Mouse (Mus musculus) midbrain, embryonic 15.5 days (tissue): ENCODE measurements around the gene Sik2. TPM values are rescaled to one million over a fixed set of nuclear protein-coding genes. Genes with fewer than 3 reads are reported as not detected.

Source experiments
- polyA plus RNA-seq: library from polyadenylated mRNA; unstranded; fragments of >200 nt; fragmentation: Nextera tagmentation; extraction: Ambion mirVana; gene quantifications from 2 replicates; pipeline ENCODE4 v1.2.1, GENCODE M21; 2015

Gene Sik2
- polyA plus RNA-seq, 1 experiment from 2014 or later: 19.8 TPM

Other genes starting within 250 kb of the Sik2 start
- 12.0 and 12.3 TPM in 2 replicates for gene Fdxacb1, start 240.8 kb downstream of the Sik2 start, polyA plus RNA-seq
- 60.3 and 63.1 TPM in 2 replicates for gene Alg9, start 234.1 kb downstream of the Sik2 start, polyA plus RNA-seq
- gene 1110032A03Rik, start 233.6 kb downstream of the Sik2 start, polyA plus RNA-seq: 52.3 TPM in 2 replicates
- 41.6 and 42.5 TPM in 2 replicates for gene Ppp2r1b, start 163.8 kb downstream of the Sik2 start, polyA plus RNA-seq
- gene Btg4, start 51.8 kb upstream of the Sik2 start, polyA plus RNA-seq: not detected in 2 replicates
- gene Layn, start 68.0 kb upstream of the Sik2 start, polyA plus RNA-seq: 0.92 and 1.4 TPM in 2 replicates
- gene 4833427G06Rik, start 93.0 kb upstream of the Sik2 start, polyA plus RNA-seq: 0.70 and 1.2 TPM in 2 replicates
- 0.03 TPM in 1 of 2 replicates, not detected in the other for gene Gm32742, start 156.4 kb upstream of the Sik2 start, polyA plus RNA-seq
- gene Pou2af1, start 204.6 kb upstream of the Sik2 start, polyA plus RNA-seq: 0.10 and 0.14 TPM in 2 replicates